Mouse (Mus musculus): Measurements from ENCODE around the gene Card19. TPM values are rescaled to one million over a fixed set of nuclear protein-coding genes. Genes with fewer than 3 reads are reported as not detected.

Card19 gene
- 93.9 and 103 TPM in 2 replicates for polyA plus RNA-seq (2012; rRNA removed; ENCODE audit: low replicate concordance)

DNA sequence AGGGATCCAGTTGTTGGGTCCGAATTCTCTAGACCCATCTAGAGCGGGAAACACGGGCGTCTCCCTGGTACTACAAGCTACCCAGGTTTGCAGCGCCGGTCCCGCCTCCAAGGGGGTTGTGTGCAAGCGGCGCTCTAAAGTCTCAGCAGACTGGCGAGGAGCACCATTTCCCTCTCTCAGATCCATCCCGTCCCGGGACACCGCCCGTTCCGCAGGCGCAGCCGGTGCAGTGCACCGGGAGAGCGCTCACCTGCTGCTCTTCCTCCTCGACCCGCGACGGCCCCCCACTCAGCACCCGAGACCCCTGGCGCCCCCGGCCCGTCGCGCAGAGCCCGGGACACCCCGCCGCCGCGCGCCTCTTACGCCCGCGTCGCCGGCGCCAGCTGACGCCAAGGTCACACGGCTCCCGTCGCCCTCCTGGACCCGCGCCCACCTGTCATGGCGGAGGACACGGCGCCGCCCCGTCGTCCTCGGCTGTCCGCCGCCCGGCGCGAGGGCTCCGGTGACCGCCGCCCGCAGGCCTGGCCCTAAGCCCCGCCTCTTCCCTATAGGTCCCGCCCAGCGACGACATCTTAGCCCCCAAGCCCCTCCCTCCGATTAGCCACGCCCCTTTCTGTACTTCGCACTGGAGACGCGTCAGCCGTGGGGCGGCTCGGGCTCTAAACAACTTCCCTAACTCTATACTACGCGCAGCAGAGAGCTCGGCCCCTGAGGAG lies at the start of gene Card19:
TSS of gene Card19 (minus strand) at position 534 of the 716 bp plus-strand sequence.

DNA sequence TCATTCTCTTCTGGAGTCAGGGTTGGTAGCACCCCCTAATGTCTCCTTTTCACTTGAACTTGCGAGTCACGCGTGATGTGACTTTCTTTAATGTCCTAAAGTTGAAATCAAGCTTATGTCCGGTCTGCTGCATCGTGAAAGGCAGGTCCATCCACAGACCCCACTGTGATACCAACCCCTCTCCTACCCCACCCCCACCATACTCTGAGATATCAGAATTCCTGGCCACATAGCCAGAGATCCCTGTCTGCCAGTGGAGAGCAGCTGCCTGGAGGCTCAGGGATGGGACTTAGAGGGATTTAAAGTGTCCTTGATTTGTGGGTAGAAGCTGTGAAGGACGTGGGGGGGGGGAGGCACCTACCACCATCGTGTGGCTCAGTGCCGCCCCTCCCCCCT lies 32.6 kb upstream of the Card19 start, which contains the start of gene Susd3:
TSS of gene Susd3 (minus strand) at position 240 of the 396 bp plus-strand sequence.

DNA sequence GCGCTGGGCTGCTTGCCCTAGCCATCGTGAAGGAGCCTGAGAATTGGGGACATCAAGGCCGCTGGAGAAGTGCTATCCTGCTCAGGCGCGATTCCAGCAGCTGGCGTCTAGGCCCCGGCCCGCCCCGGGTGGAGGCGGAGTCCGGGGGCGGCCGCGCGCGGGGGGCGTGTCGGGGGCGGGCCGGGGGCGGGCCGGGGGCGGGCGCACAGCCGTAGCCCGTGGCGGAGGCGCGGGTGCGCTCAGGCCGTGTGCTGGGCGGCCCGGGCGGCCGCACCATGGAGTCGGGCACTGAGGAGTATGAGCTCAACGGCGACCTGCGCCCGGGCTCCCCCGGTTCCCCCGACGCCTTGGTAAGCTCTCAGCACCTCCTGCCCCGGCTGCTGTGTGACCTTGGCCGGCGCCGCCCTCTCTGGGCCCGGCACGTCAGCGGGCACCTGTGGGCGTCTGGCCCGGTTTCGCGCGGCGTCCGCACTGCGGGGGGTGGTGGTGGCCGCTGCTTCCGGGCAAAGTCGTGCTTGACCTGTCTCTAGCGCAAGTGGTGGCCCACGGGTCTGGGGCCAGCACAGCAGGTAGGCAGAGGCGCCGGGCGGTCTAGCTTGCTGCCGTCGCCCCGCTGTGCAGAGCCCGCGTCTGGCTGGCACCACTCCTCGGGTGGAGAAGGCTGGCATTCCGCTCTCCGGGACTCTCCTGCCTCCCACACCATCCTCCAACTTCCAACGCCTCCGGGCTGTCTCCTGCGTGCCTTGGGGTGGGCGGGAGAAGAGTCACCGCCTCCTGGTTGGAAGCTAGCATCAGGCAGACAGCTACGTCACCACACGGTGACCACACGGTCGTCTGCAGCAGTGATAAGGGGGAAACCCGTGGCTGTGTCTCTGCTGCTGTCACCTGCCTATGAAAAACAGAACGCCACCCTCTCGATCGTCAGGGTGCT lies 28.3 kb downstream of the Card19 start, which contains the start of gene Ninj1:
TSS of gene Ninj1 (plus strand) at position 198 of the 931 bp plus-strand sequence.

Other genes starting within 250 kb of the Card19 start
- 82.6 and 113 TPM in 2 replicates for gene Fam120a, start 248.0 kb downstream of the Card19 start, polyA plus RNA-seq (2012; rRNA removed; ENCODE audit: low replicate concordance)
- 1.0 and 15.9 TPM in 2 replicates for gene Wnk2, start 68.0 kb downstream of the Card19 start, polyA plus RNA-seq (2012; rRNA removed; ENCODE audit: low replicate concordance)
- 138 and 155 TPM in 2 replicates for gene Ninj1, start 28.6 kb downstream of the Card19 start, polyA plus RNA-seq (2012; rRNA removed; ENCODE audit: low replicate concordance)
- gene Susd3, start 32.7 kb upstream of the Card19 start, polyA plus RNA-seq (2012; rRNA removed; ENCODE audit: low replicate concordance), result 5.6 and 6.1 TPM in 2 replicates
- 1.6 and 4.6 TPM in 2 replicates for gene Fgd3, start 104.3 kb upstream of the Card19 start, polyA plus RNA-seq (2012; rRNA removed; ENCODE audit: low replicate concordance)
- 43.7 and 55.3 TPM in 2 replicates for gene Bicd2, start 125.5 kb upstream of the Card19 start, polyA plus RNA-seq (2012; rRNA removed; ENCODE audit: low replicate concordance)
- 6.4 and 10.9 TPM in 2 replicates for gene Ippk, start 205.2 kb upstream of the Card19 start, polyA plus RNA-seq (2012; rRNA removed; ENCODE audit: low replicate concordance)